Mouse (Mus musculus): Measurements from ENCODE around the gene Nfix.

DNA sequence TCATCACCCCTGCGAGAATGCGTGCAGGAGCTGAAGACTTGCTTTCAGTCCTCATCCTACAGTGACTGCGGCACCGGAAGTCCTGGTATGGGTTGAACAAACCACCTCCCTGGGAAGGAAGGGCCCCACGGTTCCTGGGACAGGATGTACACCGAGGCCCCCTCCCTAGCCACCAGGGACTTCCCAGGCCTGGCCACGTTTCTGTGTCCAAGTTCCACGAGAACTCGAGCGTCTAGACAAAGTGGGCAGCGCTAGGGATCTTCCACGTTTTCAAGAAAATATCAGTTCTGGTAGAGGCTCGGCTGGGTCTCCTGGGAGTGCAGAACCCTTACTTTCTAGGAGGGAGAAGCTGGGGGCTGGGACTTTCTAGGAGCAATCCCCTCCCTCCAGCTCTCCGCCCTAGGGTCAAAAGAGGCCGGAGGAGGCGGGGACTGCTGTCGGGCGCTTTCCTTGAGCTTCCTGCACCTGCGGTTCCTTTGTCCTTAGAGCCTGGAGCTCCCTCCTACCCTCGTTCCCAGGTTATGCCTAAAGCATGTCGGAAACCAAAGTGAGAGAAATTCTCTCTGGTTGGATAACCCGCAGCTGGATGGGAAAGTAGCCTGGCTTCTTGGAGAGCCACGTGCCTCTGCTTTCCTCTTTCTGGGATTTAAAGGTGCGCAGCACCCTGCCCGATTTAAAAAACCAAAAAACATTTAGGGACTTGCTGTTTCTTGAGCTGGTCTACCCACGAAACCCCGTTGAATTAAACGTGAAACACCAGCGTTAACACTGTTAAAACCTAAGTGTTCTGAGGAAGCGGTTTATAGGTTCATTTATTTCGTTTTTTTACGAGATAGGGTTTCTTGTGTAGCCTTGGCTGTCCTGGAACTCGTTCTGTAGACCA is 140.0 kb downstream of the Nfix start:
- no peak for TF ChIP-seq MAX (IDR thresholded peaks at IDR 0.05; ENCODE audit: low read depth)
- peak; percentile 38 for TF ChIP-seq POLR2A (IDR thresholded peaks at IDR 0.05; ENCODE audit: insufficient read length, low read depth)
- TF ChIP-seq TCF12 (IDR thresholded peaks at IDR 0.05; ENCODE audit: insufficient read depth, poor library complexity, severe bottlenecking): no peak
- TF ChIP-seq MYOG (IDR thresholded peaks at IDR 0.05; ENCODE audit: control insufficient read depth in 1 of 3, insufficient read depth in 1 of 3, insufficient read length in 2 of 3, low read depth in 2 of 3): no peak

Measured in myocyte (in vitro differentiated cells).